Mouse (Mus musculus): ENCODE measurements at regions not wholly inside any gene's neighbourhood (a gene's known extent, or its start where the extent isn't known, plus 50 kb on each side); places are given as distances from the start of the nearest gene placed in this dataset.
A peak's percentile ranks its signal among the peaks of the same experiment; 100 is the strongest.

DNA sequence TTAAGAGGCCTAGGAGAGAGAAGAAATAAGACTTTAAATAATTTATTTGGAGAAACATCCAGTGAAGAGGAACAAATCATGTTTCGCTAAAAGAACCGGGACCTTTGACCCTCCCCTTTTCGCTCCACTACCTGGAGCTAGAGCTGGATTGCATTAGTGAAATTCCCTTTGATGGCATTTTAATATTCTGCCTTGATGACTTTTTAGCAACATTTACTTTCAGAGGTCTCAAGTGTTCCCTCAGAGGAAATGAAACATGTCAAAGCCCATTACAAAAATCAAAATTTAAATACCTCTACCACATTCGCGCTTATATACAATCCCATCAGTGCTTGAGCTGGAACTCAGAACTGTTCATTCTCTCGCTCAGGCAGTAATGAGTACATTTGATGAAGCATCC, 297.0 kb upstream of the Gm10295 start:
- no peak for DNase-seq

DNA sequence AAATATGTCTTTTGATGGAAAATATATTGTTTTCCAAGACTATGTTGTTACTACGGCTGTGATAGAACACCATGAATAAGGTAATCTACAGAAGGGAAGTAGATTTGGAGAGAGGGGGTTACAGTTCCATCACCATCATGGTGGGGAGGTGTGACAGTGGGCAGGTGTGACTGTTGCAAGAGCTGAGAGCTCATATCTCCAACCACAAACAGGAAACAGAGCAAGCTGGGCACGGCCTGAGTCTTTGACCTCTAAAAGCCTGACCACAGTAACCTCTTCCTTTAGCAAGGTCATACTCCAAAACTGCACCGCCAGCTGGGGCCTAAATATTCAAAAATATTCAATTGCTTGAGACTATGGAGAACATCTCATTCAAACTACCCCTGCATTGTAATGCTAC, 295.7 kb upstream of the Gm10295 start:
- DNase-seq, result no peak

- peak; percentile 46 to 62 for DNase-seq
Observed at GRCm38 (mm10) chr7:71623048-71623447, 271.8 kb upstream of the Gm10295 start.

DNA sequence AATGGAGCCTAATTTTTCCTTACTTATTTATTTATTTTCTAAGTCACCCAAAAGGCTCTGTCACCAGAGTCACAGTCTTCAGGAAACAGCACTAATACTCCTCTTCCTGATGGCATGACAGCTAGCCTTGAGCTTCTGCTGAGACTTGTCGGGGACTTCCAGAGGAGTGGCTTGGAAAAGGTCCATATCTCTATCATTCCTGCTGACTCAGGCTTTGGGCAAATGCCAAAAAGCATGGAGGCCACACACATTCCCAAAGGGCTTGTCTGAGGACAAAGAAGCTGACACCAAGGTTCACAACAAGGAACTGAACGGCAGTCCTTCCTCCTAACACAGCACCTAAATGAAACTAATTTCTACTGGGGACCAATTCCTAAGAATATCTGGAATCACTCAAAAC, 251.9 kb upstream of the Gm10295 start:
- peak; percentile 68 to 78 for DNase-seq

GRCm38 (mm10) chr7:71596780-71597179, 245.5 kb upstream of the Gm10295 start:
- DNase-seq, result no peak

DNA sequence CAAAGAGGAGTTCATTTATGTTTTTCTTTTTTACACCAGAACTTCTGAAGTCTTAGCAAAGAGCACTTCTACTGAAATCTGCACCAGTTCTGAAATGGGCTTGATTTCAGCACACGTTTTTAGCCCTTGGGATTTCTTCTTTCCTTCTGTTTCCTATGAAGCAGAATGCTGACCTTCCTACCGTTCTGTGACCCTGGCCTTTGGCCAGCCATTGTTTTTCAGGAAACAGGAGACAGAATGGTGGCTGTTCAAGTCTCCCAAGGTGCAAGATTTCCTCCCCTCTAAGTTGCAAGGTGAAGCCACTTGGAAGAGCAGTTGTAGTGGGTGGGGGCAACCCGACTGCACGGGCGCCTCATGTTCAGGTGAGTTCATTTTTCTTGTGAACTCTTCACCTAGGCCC, 236.3 kb upstream of the Gm10295 start:
- DNase-seq, result peak; percentile 61 to 69

- DNase-seq, result peak; percentile 21 to 27
Observed at GRCm38 (mm10) chr7:71583443-71584055, 232.3 kb upstream of the Gm10295 start.

DNA sequence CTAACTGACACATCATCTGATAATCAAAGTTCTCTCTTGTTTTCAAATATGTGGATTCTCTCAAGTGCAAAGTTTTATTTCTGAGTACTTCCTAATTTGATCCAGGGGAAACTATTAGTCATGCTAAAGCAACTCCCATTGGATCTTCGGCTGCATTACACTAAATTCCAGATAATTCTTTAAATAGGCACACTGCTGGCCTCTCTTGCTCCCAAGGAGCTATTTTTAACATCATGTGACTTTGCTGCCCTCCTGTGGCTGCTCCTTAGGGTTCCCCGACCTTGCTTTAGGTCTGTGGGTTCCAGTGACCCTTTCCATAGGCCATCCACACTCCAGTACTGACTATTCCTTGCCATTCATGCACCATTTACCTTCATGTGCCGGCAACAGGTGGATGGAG, 230.5 kb upstream of the Gm10295 start:
- peak; percentile 82 to 83 for DNase-seq

- DNase-seq, result peak; percentile 6 to 31
Observed at GRCm38 (mm10) chr7:71560296-71560936, 209.1 kb upstream of the Gm10295 start.

DNA sequence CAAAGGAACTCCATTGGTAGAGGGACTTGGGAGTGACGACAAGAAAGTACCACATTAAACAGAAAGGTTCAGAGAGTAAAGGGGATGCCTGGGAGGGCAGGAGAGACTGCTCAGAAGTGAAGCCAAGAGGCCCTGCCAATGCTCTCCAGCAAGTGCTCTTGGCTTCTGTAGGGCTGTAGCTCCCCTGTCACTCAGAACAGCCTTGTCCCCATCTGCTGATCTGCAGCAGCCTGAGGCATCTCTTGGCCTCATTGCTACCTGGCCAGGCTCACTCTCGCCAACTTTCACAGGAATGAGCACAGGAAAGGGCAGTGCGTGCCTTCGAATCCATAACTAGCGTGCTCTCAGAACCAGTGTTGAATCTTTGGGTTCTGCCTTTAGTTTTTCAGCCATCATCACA, 205.2 kb upstream of the Gm10295 start:
- DNase-seq, result no peak

GRCm38 (mm10) chr7:71555476-71555875, 204.2 kb upstream of the Gm10295 start:
- no peak for DNase-seq

GRCm38 (mm10) chr7:71546606-71547213, 195.4 kb upstream of the Gm10295 start:
- DNase-seq, result no peak

- DNase-seq, result no peak
Observed at GRCm38 (mm10) chr7:71541467-71541866, 190.2 kb upstream of the Gm10295 start.

DNA sequence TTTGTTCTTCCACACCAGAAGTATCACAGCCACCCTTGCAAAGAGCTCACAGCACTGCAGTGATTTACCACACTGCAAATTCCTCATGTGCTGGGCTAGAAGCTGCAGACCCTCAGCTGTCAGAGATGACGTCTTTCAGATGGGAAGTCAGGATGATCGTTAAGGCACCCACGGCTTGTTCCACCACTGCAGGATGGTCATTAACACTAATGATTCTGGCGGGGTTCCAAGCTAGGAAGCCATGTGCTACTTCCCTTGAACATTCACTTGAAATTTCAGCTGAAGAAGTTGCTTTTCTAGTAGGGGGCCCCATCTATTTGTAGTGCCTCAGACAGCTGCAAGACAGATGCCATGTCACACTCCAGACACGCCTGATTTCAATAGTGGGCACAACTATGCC, 181.8 kb upstream of the Gm10295 start:
- peak; percentile 41 to 65 for DNase-seq

DNA sequence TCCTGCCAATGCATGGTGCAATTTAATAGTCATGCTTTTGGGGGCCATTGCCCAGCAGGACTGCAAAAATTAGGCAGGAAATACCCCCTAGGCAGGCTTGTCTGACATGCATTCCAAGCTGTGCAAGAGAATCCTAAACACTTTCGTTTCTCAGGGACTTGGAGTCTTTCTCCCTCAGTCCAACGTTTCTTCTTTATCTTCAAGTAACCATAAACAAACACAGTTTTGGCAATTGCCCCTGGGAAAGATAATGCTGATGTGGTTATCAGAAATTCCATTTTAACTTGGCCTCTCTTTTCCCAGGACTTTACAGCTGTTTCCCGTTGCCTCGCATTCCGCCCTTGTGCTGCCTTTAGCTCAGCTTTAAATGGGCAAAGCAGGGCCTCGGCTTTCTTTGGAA, 180.2 kb upstream of the Gm10295 start:
- DNase-seq, result peak; percentile 26 to 48

GRCm38 (mm10) chr7:71530922-71531321, 179.6 kb upstream of the Gm10295 start:
- no peak for DNase-seq

DNA sequence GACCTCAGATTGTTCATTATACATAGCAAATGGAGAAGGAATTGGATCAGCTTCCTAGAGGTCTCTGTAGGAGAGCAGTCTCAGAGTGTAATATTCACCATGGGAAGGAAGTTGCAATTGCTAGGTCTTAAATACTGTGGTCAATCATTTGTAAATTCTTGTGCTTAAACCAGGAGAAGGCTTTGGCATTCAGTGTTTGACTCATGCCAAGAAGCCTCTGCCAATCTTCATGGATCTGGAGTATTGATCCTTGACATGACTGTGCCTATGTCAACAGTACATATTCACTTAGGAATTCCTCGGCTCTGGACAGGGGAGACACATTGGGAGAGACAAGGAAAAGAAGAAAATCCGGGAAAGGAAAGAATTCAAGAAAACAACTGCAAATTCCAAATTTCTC, 174.9 kb upstream of the Gm10295 start:
- no peak for DNase-seq

GRCm38 (mm10) chr7:71524577-71525126, 173.4 kb upstream of the Gm10295 start:
- DNase-seq, result peak; percentile 52 to 60

DNA sequence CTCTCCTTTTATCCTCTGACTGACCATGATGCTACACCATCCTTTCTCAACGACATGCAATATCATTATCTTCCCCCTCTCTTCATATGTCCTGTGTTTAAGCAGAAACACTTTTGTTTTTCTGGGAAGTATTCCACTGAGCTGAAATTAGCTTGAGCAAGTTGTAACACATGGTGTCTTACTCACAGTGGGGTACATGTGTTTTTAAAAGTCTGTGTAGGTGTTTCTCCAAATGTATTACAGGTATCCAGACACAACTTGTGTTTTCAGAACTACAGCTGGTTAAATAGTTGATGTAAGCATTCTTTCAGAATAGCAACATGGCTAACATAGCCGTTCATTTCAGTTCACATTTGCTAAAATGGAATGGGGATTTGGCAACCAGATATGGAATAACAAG, 172.8 kb upstream of the Gm10295 start:
- no peak for DNase-seq

DNA sequence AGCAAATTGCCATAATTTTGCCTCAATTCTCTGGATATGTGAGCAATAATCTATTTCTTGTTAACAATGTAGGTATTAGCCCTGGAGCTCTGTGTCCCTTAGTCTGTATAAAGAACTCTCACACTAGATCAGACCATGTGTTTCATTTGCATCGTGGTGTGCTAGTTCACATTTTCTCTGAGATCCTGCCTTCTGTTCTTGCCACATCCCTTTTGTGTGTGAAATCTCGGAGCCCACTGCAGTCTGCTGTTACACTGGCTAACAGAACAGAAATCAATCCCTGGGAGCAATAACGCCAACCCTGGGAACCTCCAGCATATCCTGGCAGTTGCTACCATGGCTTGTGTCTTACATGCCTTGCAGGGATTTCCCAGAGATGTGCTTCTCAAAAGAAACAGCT, 156.1 kb upstream of the Gm10295 start:
- DNase-seq, result no peak

DNA sequence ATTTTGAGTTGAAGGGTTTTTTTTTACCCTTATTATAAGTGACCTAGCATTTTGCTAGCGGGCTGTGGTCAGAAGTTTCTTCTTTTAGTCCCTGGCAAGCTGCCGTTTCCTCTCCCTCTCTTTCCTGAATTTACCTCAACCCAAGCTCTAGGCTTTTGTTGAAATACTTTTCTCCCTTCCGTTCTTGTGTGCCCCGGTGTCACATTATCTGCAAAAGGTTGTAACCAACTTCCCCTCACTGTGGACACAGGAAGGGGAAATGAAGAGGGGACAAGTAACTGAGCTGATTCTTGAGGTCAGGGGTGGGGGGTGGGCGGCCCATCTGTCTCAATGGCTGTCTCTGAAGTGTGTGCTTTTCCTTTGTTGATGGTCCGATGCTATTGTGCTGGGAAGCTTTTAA, 149.4 kb upstream of the Gm10295 start:
- peak; percentile 18 to 37 for DNase-seq

GRCm38 (mm10) chr7:71498123-71498522, 146.8 kb upstream of the Gm10295 start:
- DNase-seq, result no peak

GRCm38 (mm10) chr7:71491128-71491527, 139.8 kb upstream of the Gm10295 start:
- DNase-seq, result no peak

GRCm38 (mm10) chr7:71488016-71488650, 136.8 kb upstream of the Gm10295 start:
- DNase-seq, result no peak

Data from kidney, postnatal 4 days (tissue).